Mouse (Mus musculus) testis, postnatal 14 days (tissue): ENCODE data around the gene Chac2.
"Not testable (repeated sequence)": the region's sequence is repeated elsewhere in the genome, so short reads cannot be mapped to it uniquely, and the experiment has no call there.

Experiments used
- DNase-seq: peaks from one replicate; pipeline ENCODE4 v3.0.0; 2021; ENCODE audit warnings: low spot score

Chac2 gene

DNA sequence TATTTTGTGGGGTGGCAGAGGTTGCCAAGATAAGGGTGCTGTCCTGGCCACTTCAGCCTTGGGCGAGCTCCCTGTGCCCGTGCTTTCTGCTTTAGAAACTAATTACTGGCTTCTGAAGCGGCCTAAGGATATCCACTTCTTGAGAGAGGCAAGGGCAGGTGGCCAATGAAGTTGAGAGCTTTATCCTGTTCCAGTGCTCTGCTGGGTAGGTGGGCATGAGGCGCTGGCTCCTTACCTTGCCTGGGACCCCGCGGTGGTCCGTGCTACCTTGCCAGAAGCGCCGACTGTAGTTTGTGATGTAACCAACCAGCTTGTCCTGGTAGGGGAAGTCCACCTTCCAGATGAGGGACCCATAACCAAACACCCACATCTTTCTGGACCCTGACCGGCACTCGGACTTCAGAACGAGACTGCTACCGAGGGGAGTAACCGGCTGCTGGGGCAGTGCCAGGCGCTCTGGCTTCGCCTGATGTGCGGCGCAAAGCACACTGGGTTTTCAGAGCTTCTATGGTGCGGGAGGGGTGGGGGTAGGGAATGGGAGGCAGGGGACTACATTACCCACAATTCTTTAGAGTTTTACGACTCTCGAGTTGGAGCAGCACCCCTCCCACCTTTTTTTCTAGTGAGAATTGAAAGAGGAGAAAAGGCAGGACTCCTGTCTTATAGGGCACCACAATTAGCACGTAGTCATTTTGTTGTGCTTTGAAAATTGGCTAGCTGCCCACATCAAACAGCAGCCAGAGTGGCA, at the start of gene Chac2:
Gene Chac2, minus strand, starts transcription at position 474 of the 748 bp plus-strand sequence.
- peak; percentile 82 for DNase-seq

DNA sequence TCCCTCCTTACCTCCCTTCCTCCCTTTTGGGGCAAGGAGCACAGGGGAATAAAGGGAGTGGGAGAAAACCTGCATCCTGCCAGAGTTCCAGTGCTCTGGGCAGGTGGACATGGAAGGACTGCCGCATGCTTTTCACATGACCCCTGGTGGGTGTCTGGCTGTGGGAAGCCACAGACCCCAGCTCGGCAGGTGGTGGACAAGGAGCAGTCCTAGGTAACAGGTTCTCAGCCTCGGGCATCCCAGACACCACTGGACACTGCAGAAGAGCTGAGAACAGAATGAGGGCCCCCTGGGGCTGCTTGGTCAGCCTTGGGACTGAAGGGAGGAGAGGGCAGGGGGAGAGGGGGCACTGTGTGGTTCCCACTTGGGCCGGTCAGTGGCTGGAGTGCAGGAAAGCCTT, 48.8 kb upstream of the Chac2 start:
- DNase-seq, result no peak

DNA sequence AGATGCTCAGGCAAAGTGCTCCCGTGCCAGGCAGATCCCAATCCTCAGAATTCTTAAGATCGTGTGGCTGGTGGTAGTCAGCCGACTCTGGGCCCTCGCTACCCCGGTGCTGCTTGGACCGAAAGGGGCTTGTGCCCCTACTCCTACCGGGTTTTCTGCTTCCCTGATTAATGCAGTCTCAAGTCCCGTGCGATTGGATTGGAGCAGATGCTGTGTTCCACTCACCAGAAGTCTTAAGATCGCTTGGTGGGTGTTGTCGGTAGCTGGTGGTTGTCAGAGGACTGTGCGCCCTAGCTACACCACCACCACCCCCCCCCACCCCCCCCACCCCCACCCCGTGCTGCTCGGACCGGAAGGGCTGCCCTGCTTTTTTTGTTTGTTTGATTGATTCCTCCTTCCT, 31.3 kb upstream of the Chac2 start:
- DNase-seq, result not testable (repeated sequence)

DNA sequence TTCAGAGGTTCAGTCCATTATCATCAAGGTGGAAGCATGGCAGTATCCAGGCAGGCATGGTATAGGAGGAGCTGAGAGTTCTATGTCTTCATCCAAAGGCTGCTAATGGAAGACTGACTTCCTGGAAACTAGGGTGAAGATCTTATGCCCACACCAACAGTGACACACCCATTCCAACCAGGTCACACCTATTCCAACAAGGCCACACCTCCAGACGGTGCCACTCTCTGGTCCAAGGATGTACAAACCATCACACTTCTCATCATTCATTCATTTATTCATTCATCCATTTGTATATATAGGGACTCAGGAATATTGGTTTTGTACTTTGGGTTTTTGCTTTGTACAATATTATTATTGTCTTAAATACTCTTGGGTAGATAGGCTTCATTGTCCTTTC, 23.5 kb upstream of the Chac2 start:
- DNase-seq, result not testable (repeated sequence)

DNA sequence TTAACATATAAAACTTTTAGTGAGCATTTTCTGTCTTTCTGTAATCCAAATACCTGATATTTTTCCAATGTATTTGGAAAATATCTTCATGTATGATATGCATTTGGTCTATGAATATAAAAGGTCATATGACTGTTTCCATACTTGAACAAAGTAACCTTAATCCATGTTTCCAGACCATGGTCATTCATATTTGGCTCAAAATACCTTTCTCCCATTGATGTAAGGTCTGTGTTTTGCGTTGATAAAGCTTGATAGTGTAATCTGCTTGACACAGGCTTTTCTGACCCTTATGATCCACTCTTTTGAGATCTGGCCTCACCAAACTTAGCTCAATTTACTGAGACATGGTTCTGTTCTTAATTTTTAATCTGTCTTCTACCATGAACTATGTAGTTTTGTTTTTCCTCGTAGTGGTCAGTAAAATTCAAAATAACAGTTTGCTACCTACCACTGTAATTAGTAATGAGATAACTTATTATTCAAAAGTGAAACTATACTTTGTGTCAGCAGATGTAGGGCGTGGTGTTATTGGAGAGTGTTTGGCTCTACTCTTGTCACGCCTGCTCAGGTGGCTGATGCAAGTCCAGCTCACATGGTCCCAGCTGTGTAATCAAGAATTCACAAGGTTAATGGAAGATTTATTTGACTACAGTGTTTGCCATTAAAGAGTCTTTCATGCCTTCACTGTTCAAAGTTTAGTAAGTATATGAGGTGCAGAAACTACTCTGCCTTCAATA, 15.2 kb upstream of the Chac2 start:
- DNase-seq, result no peak

GRCm38 (mm10) chr11:31000028-31000427, 13.9 kb upstream of the Chac2 start:
- no peak for DNase-seq

DNA sequence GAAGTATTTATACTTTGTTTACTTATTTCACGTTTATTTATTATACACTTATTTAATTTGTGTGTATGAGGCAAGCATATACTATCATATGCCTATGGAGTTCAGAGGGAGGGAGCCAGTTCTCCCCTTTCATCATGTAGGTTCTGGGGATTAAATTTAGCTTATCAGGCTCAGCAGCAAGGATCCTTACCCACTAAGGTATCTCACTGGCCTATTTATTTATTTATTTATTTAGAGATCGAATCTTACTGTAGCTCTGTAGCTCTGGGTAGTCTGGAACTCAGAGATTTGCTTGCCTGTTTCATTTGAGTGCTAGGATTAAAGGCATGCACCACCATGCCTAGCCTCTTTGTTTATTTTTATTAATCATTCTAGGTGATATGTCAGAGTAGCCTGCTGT, 12.6 kb upstream of the Chac2 start:
- no peak for DNase-seq

DNA sequence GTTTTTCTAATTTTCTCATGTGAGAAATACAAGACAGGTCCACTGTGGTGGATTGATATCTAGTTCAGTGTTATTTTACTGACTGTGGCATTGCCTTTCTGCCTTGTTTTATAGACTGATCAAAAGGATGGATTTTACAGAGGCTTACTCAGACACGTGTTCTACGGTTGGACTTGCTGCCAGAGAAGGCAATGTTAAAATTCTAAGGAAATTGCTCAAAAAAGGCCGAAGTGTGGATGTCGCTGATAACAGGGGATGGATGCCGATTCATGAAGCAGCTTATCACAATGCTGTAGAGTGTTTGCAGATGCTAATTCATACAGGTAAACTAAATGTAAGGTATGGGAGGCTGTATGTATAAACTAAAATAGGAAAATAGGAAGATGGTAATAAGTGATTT, 12.0 kb upstream of the Chac2 start:
- DNase-seq, result no peak

GRCm38 (mm10) chr11:30996670-30997069, 10.5 kb upstream of the Chac2 start:
- DNase-seq, result no peak

GRCm38 (mm10) chr11:30986625-30987017, 471 bp upstream of the Chac2 start:
- no peak for DNase-seq

- no peak for DNase-seq
Measured at GRCm38 (mm10) chr11:30985237-30985636, 913 bp downstream of the Chac2 start.

- DNase-seq, result peak; percentile 89
Measured at GRCm38 (mm10) chr11:30954279-30954725, 31.8 kb downstream of the Chac2 start, which contains the start of gene Erlec1. Erlec1 (minus strand) TSS chr11:30954335.

DNA sequence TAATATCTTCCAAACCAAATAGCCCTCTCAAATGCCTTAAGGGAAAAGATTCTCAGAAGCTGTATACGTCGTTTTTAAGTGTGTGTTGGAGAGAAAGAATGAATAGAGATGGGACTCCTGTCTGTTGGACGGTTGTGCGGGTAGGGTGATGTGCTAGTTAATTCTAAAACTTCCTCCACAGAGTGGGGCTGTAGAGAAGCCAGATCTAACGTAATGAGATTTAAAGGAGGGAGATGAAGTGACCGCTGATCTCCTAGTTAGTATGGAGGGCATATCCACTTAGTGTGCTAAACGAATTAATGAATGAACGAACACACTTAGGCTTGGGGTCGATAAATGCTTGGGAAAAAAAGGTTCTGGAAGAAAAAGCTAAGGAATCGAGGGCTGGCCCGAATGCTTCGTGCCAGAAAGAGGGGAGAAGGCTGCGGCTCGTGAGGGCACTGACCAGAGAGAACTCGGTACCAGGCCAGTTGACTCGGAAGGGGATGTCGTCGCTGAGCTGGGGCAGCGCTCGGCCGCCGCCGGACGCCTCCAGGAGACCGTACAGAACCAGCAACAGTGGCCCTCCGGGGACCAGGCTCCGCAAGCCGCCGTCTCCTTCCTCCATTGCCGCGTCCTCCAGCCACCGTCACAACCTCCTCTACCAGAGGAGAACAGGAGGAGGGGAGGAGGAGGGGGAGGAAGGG, 32.5 kb downstream of the Chac2 start:
- DNase-seq, result peak; percentile 38

DNA sequence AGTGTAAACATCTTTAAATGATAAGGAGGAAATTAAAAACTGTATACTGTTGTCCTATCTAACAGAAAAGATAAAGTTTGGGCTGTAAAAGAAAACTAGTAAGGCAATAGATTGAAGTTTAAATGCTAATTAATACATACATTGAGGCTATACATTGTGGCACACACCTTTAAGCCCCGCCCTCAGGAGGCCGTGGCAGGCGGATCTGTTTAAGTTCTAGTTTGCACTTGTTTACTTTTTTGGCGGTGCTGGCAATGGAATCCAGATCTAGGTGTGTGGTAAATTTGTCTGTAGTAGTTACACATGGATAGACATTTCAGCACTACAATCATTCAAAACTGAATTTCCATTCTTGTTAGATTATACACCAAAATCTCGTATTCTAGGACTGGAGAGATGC, 33.3 kb downstream of the Chac2 start:
- no peak for DNase-seq

GRCm38 (mm10) chr11:30943522-30943921, 42.6 kb downstream of the Chac2 start:
- DNase-seq, result no peak

GRCm38 (mm10) chr11:30928498-30928897, 57.7 kb downstream of the Chac2 start:
- no peak for DNase-seq

DNA sequence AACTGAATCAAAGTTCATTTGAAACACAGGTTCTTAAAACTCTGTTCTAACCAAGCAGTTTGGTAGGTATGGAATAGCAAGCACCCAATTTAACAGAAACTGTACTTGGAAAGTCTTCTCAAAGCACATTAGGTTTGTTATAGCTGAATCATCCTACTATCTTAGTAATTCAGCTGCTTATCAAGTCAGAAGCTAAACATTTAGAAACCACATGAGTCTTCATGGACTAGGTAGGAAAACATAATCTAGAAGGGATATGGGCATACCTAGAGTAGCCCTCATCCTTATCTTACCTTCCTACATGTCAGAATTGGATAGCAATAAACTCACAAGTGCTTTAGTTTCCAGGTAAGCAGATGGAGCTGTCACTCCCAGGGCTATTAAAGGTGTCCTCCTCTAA, 58.1 kb downstream of the Chac2 start:
- DNase-seq, result no peak
